9 mouse cellular contexts compared by ENCODE assay signal in the genomic region with DNA sequence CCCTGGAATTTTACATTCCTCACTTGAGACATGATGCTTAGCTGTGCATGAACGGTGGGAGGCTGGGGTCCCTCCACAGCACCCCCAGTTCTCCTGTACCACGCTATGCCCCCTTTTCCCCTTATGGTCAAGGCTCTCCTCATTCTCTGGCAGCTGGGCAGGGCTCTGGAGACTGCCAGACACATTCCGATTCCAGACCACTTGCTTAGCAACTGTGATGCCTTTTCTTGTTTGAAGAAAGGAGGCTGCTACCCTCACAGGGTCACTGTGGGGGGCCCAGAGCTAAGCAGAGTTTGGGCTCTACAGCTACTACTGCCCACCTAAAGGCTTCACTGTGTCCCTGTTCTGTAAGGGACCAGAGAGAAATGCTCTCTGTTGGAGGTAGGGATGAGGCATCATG. TPM values are rescaled to one million over a fixed set of nuclear protein-coding genes. Genes with fewer than 3 reads are reported as not detected.
DNase-seq lines count a peak whose midpoint lies in the region; ATAC-seq and TF ChIP-seq lines count a peak whose summit lies in the region.
"Had no signal": no experiment of that assay in that cellular context is flagged by ENCODE, and none has a peak within 500 bp of the region (broad histone marks: within the 10 kb centered on the region; RNA-seq: fewer than 3 reads in every experiment).

No protein-coding gene starts in this region.

- H3K9ac ChIP-seq in forebrain, embryonic 12.5 days, result no peak overlapping the region
- H3K9ac ChIP-seq in midbrain, postnatal 0 days (replicated peaks; ENCODE audit: low read length, poor library complexity, severe bottlenecking), result no peak overlapping the region
- H3K9ac ChIP-seq: embryonic facial prominence, embryonic 15.5 days had no signal

- no peak for DNase-seq in gastrocnemius, adult 2 months
- no peak for DNase-seq in gastrocnemius, adult 18-20 months (ENCODE audit: low spot score)
- DNase-seq in limb, embryonic 10.5 days (ENCODE audit: low spot score), result no peak
- peak; percentile 61 for DNase-seq in midbrain, postnatal 0 days (ENCODE audit: low spot score)
- DNase-seq in right cerebral cortex, postnatal 25 days, result no peak
- no peak for DNase-seq in left cerebral cortex, postnatal 14 days (ENCODE audit: low spot score in 2 of 2)
- DNase-seq in adipocyte (ENCODE audit: low spot score), result no peak

- 40% methylated on average over 3 of the region's 3 CpGs for WGBS in forebrain, embryonic 12.5 days
- WGBS in limb, embryonic 10.5 days, result 80% methylated on average over 3 of the region's 3 CpGs
- 20% methylated on average over 3 of the region's 3 CpGs for WGBS in midbrain, postnatal 0 days

- ATAC-seq in forebrain, embryonic 12.5 days (ENCODE audit: low FRiP score), result no peak
- no peak for ATAC-seq in midbrain, postnatal 0 days (ENCODE audit: low FRiP score)

- peak overlapping the region; percentile 59 for H3K27ac ChIP-seq in gastrocnemius, adult 2 months
- H3K27ac ChIP-seq in forebrain, embryonic 12.5 days, result peak overlapping the region; percentile 33; the same call in 1 of the 2 replicates
- H3K27ac ChIP-seq in limb, embryonic 10.5 days, result peak overlapping the region; percentile 53; the same call in 1 of the 2 replicates
- H3K27ac ChIP-seq in midbrain, postnatal 0 days (ENCODE audit: low read depth, low read length), result no peak overlapping the region
- H3K27ac ChIP-seq: embryonic facial prominence, embryonic 15.5 days had no signal

- no peaks in the 10 kb centered on the region for H3K9me3 ChIP-seq in forebrain, embryonic 12.5 days
- H3K9me3 ChIP-seq in limb, embryonic 10.5 days (replicated peaks), result no peaks in the 10 kb centered on the region
- H3K9me3 ChIP-seq in midbrain, postnatal 0 days (ENCODE audit: low read length), result no peaks in the 10 kb centered on the region
- H3K9me3 ChIP-seq: embryonic facial prominence, embryonic 15.5 days had no signal

- intact Hi-C loops in gastrocnemius, adult 2 months (cut with DNase I), result loop anchor here (1.0 kb wide), 1 partner anchor 72 kb away; a partner anchor contains a TSS
- intact Hi-C loops in left cerebral cortex, postnatal 14 days (cut with DNase I), result no loop called here

- H3K4me2 ChIP-seq in forebrain, embryonic 12.5 days, result no peak overlapping the region
- H3K4me2 ChIP-seq in midbrain, postnatal 0 days (ENCODE audit: low read depth, low read length, poor library complexity, severe bottlenecking), result no peak overlapping the region
- H3K4me2 ChIP-seq: embryonic facial prominence, embryonic 15.5 days had no signal

- peaks cover 34% of the 10 kb centered on the region for H3K4me1 ChIP-seq in forebrain, embryonic 12.5 days
- H3K4me1 ChIP-seq in limb, embryonic 10.5 days, result peaks cover 38% of the 10 kb centered on the region
- 0 out of 2 replicates have a peak, but pooled peaks cover 3% of the 10 kb centered on the region for H3K4me1 ChIP-seq in midbrain, postnatal 0 days (ENCODE audit: insufficient read depth, low read length)

- no peaks in the 10 kb centered on the region for H3K27me3 ChIP-seq in forebrain, embryonic 12.5 days
- H3K27me3 ChIP-seq in limb, embryonic 10.5 days (ENCODE audit: low read depth, poor library complexity, severe bottlenecking), result peaks cover 38% of the 10 kb centered on the region
- H3K27me3 ChIP-seq in midbrain, postnatal 0 days (ENCODE audit: insufficient read depth, low read length), result no peaks in the 10 kb centered on the region
- H3K27me3 ChIP-seq: embryonic facial prominence, embryonic 15.5 days had no signal

- no peak overlapping the region for H3K4me3 ChIP-seq in gastrocnemius, adult 2 months
- H3K4me3 ChIP-seq in forebrain, embryonic 12.5 days (replicated peaks), result no peak overlapping the region
- no peak overlapping the region for H3K4me3 ChIP-seq in limb, embryonic 10.5 days
- H3K4me3 ChIP-seq in midbrain, postnatal 0 days (ENCODE audit: low read depth, low read length), result no peak overlapping the region
- H3K4me3 ChIP-seq: embryonic facial prominence, embryonic 15.5 days had no signal

- H3K36me3 ChIP-seq in forebrain, embryonic 12.5 days (replicated peaks), result peaks cover 32% of the 10 kb centered on the region
- H3K36me3 ChIP-seq in limb, embryonic 10.5 days, result 0 out of 2 replicates have a peak, but pooled peaks cover 5% of the 10 kb centered on the region
- H3K36me3 ChIP-seq in midbrain, postnatal 0 days (ENCODE audit: insufficient read depth, low read length), result peaks cover under 1% of the 10 kb centered on the region; the same call in 1 of the 2 replicates
- H3K36me3 ChIP-seq: embryonic facial prominence, embryonic 15.5 days had no signal

- no peak for TF ChIP-seq CTCF in gastrocnemius, adult 2 months (IDR thresholded peaks at IDR 0.05)
- no peak for TF ChIP-seq CTCF in midbrain, postnatal 0 days (IDR thresholded peaks at IDR 0.05)

RNA-seq across cellular contexts. Expression of a gene that starts 49.3 kb away (rescaled TPM):
- under 1 TPM in 1 of 2 experiments, not detected in 1; 0.14 TPM for total RNA-seq in gastrocnemius, adult 2 months (2021)
- total RNA-seq in gastrocnemius, adult 18-20 months (2021), result under 1 TPM in 1 of 2 experiments, not detected in 1; 0.26 TPM
- polyA plus RNA-seq in forebrain, embryonic 12.5 days (2016; fragmentation: Nextera tagmentation; extraction: Ambion mirVana), result 0.22 and 0.26 TPM in 2 replicates
- 0.23 and 0.30 TPM in 2 replicates for polyA plus RNA-seq in limb, embryonic 10.5 days (2016; fragmentation: Nextera tagmentation; extraction: Ambion mirVana)
- total RNA-seq in midbrain, postnatal 0 days (2014; rRNA removed), result 22.3 and 28.4 TPM in 2 replicates
- polyA plus RNA-seq in midbrain, postnatal 0 days (2015; fragmentation: Nextera tagmentation; extraction: Ambion mirVana), result 6.2 and 8.7 TPM in 2 replicates
- 1 to 10 TPM; 6.1 to 8.3 TPM for total RNA-seq in left cerebral cortex, postnatal 14 days (2021)

Comparison
In these comparisons a context has a peak if more than half of its experiments do, and no peak if none do; other contexts are left out.
1. RNA of a gene that starts 49.3 kb away (total RNA-seq): 22.3 to 28.4 TPM in midbrain, postnatal 0 days and 6.1 to 8.3 TPM in left cerebral cortex, postnatal 14 days; 0.26 TPM in gastrocnemius, adult 18-20 months and 0.14 TPM in gastrocnemius, adult 2 months; every median in the first group is over 4 times any median in the second.